Mouse (Mus musculus) c-Kit-positive CD71-negative TER-119-negative erythroid progenitor cells, embryonic 14.5 days (primary cell): ENCODE measurements around the gene Glis3.

Experiments
- DNase-seq: peaks from one replicate; pipeline ENCODE4 v3.0.0-alpha.2; 2013; ENCODE audit warnings: low read depth

Glis3 gene

GRCm38 (mm10) chr19:28591736-28592477 lies 88.0 kb downstream of the Glis3 start:
- DNase-seq = no peak

GRCm38 (mm10) chr19:28580499-28580898 lies 99.4 kb downstream of the Glis3 start:
- DNase-seq = no peak

- no peak for DNase-seq
Measured at GRCm38 (mm10) chr19:28579724-28580375, 100.0 kb downstream of the Glis3 start.

GRCm38 (mm10) chr19:28577023-28577422 lies 102.9 kb downstream of the Glis3 start:
- no peak for DNase-seq

- DNase-seq = no peak
Measured at GRCm38 (mm10) chr19:28576619-28577018, 103.3 kb downstream of the Glis3 start.

GRCm38 (mm10) chr19:28573641-28574040 lies 106.2 kb downstream of the Glis3 start:
- DNase-seq = no peak

- no peak for DNase-seq
Measured at GRCm38 (mm10) chr19:28569856-28570255, 110.0 kb downstream of the Glis3 start.

GRCm38 (mm10) chr19:28567100-28567499 lies 112.8 kb downstream of the Glis3 start:
- DNase-seq = no peak

- DNase-seq = no peak
Measured at GRCm38 (mm10) chr19:28566554-28566953, 113.3 kb downstream of the Glis3 start.

GRCm38 (mm10) chr19:28561697-28562002 lies 118.2 kb downstream of the Glis3 start:
- DNase-seq = no peak

GRCm38 (mm10) chr19:28560801-28561696 lies 118.8 kb downstream of the Glis3 start:
- no peak for DNase-seq

GRCm38 (mm10) chr19:28559836-28560235 lies 120.0 kb downstream of the Glis3 start:
- DNase-seq = no peak

- DNase-seq = no peak
Measured at GRCm38 (mm10) chr19:28559400-28559799, 120.5 kb downstream of the Glis3 start.

GRCm38 (mm10) chr19:28558661-28559060 lies 121.2 kb downstream of the Glis3 start:
- no peak for DNase-seq

- no peak for DNase-seq
Measured at GRCm38 (mm10) chr19:28557559-28558328, 122.1 kb downstream of the Glis3 start.

- DNase-seq = no peak
Measured at GRCm38 (mm10) chr19:28555181-28555929, 124.5 kb downstream of the Glis3 start.

GRCm38 (mm10) chr19:28550611-28551010 lies 129.3 kb downstream of the Glis3 start:
- DNase-seq = no peak

- no peak for DNase-seq
Measured at GRCm38 (mm10) chr19:28546933-28547332, 132.9 kb downstream of the Glis3 start.

- DNase-seq = no peak
Measured at GRCm38 (mm10) chr19:28545493-28545892, 134.4 kb downstream of the Glis3 start.

GRCm38 (mm10) chr19:28538813-28539212 lies 141.1 kb downstream of the Glis3 start:
- no peak for DNase-seq

GRCm38 (mm10) chr19:28534964-28535363 lies 144.9 kb downstream of the Glis3 start:
- no peak for DNase-seq
